Mouse (Mus musculus): ENCODE data around the gene Pgap2.

Pgap2 gene

DNA sequence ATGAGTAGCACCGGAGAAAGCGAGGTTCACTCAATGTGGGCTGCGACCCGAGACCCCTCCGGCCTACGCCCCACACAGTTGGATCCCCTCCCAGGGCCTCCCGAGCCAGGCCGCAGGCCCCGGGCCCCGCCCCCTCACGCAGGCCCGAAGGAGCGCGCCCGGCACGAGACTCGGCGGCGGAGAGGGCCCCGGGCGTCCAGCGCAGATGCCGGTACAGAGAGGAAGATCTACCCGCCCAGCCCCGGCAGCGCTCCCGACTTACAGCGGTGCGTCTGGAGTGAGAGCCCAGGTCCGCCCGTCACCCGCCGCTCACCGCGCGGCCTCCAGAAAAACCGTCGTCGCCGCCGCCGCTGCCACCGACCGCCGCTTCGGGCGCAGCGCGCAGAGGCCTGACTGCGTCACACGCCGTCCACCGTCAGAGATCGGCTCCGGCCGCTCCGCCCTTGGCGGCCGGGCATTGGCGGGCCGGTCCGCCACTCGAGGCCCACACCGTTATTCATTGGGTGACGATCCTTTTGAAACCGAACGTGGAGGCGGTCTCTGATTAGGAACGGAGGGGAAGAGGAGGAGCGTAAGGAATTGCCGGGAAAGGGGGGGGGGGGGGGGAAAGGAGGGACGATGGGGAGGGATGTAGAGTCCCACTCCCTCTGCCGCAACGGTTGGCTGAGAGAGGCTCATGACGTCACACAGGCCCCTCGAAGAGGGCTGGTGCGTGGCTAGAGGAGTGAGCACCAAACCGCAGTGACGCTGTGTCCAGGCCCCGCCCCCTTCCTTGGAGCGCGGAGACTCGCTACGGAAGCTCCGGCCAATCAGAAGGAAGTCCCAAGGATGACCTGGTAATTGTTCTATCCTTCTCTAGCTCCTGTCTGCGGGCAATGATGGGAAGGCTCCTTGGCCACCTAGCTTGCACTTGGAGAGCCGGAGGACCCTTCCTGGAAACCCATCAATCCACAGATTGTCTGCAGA, at the start of gene Pgap2, which contains the start of gene Nup98:
Pgap2 (plus strand) TSS at position 453 of the 966 bp plus-strand sequence.
Nup98 (minus strand) TSS at position 421 of the 966 bp plus-strand sequence.
- DNase-seq (ENCODE audit: low read depth in 2 of 2, low spot score in 2 of 2): peak; percentile 98 to 99

DNA sequence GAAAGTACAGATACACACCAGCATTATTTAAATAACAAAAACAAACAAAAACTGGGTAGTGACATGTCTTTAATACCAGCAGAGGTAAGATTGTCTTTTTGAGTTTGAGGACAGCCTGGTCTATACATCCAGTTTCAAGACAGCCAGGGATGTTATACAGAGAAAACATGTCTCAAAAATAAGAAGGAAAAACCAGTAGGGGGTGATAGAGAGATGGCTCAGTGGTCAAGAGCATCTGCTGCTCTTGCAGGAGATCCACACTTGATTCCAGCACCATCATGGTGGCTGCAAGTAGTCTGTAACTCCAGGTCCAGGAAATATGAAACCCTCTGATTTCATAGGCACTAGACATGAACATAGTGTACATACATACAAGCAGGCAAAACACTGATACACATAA, 39.7 kb upstream of the Pgap2 start:
- DNase-seq (ENCODE audit: low read depth in 2 of 2, low spot score in 2 of 2): peak in 1 of 2 experiments; percentile 7

DNA sequence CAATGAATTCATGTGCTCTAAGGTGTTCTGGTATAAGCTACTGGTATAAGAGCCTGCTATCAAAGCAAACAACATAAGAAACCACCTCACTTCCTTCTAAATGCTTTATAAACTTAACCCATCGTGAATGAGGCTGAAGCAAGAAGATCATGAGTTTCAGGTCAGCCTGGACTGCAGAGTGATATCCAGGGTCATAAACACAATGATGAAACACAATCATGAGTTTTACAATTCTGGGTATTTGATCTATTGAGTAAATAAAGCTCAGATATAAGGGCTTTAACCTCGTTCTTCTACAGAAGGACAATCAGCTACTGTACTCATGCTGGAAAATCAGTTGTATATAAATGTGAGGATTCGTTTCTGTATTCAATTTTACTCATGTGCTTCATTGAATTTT, 26.2 kb upstream of the Pgap2 start:
- no peak for DNase-seq (ENCODE audit: low read depth in 2 of 2, low spot score in 2 of 2)

DNA sequence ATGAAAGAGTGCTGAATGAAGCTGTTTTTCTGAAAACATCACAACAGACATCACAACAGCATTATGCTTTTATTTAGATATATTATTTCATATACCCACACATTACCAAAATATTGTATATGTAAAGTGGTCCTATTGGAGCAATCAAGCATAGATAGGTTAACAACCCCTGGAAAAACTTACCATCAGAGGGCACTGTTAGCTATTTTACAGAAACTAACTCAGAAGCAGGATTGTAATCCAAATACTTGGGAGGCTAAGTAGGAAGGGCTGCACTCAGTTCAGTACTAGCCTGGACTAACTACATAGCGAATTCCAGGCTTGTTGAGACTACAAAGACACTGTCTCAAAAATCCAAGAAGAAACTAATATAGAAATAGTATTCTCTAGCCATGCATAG, 17.7 kb upstream of the Pgap2 start:
- no peak for DNase-seq (ENCODE audit: low read depth in 2 of 2, low spot score in 2 of 2)

DNA sequence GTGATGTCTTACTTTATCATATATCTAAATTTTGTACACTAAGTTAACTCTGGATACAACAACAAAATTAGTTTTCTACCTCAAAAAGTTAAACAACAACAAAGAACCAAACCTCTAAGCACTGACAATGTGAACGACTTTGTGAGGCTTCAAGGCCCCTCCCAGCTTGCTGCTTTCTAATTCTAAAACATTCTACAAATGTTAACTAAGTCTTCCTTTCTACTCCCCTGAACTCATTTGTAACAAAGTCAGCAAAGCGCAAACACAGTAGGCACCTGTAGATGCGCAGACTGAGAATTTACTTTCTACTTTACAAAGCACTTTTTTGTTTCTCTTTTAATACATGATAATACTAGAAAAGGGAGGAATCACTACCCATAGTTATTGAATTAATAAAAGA, 9.4 kb upstream of the Pgap2 start:
- DNase-seq (ENCODE audit: low read depth in 2 of 2, low spot score in 2 of 2): no peak

DNA sequence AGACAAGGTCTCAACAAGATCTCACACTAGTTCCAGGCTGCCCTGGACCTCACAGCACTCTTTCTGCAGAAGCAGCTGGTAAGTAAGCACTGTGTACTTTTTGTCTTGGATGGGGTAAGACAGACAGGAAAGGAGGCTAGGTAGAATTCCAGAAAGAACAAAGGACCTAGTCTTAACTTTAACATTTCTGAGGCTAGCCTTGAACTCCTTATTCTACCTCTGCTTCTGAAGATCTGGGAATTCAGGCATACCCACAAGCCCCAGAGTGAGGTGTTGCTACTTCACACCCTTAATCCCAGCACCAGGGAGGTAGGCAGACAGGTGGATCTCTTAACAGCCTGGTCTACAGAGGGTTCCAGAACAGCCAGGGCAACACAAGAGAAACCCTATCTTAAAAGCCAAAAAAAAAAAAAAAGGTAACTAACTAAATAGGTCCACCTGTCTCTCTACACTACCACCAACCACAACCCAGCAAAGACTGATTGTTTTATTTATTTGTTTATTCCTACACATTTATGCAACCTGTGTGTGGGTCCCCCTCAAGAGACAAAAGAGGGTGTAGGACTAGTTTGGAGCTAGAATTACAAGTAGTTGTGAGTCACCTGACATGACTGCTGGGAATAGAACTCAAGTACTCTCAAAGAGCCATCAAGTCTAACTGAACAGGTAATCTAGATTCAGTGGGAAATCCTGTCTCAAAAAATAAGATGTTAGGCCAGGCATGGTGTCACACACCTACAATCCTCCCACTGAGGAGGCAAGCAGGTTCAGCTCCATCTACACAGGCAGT, 8.8 kb upstream of the Pgap2 start:
- no peak for DNase-seq (ENCODE audit: low read depth in 2 of 2, low spot score in 2 of 2)

DNA sequence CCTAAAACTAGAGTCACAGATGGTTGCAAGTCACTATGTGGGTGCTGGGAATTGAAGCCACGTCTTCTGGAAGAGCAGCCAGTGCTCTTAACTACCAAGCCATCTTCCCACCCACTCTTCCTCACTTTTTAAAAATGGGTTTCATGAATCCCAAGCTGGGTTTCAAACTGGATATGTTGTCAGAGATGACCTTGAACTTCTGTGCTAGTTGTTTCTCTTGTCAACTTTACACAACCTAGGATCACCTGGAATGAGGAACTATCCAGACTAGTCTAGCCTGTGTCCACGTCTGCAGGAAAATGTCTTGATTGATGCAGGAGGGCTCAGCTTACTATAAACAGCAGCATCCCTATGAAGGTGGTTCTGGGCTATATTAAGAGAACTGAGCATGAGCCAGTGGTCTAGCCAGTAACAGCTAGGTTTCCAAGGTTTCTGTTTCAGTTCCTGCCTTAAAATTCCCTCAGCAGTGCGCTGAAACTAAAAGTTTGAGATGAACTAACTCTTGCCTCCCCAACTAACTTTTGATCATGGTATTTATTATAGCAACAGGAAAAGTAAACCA, 5.6 kb upstream of the Pgap2 start:
- no peak for DNase-seq (ENCODE audit: low read depth in 2 of 2, low spot score in 2 of 2)

DNA sequence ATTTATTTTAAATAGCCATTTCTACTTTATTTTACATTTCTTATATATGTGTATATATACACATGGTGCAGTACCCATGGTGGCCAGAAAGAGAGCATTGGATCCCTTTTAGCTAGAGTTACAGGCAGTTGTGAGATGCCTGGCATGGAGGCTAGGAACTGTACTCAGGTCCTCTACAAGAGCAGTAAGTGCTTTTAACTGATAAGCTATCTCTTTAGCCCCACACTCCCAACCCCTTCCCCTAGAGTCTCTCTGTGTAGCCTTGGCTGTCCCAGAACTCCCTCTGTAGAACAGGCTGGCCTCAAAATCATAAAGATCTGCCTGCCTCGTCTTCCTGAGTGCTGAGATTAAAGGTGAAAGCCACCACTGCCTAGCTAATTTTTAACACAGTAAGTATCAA, 4.4 kb upstream of the Pgap2 start:
- DNase-seq (ENCODE audit: low read depth in 2 of 2, low spot score in 2 of 2): no peak

DNA sequence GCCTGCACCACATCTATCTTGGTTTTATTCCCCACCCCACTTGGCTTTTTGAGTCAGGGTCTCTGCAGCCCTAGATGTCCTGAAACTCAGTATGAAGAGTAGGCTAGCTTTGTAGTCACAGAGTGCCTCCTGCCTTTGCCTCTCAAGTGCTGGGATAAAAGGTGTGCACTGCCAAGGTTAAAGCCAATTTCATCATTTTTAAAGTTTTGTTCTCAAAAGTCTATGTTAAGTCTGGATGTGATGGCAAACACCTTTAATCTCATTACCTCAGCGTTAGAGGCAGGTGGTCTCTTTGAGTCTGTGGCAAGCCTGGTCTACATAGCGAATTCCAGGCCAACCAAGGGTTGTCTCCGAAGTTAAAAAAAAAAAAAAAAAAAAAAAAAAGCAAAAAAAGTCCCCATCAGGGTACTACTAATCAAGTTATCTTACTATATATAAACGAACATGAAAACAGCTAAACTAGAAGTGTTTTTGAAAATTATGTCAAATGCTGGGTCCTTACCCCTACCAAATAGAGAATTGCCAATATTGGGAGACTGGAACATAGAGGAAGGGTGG, 1.1 kb upstream of the Pgap2 start:
- DNase-seq (ENCODE audit: low read depth in 2 of 2, low spot score in 2 of 2): no peak

DNA sequence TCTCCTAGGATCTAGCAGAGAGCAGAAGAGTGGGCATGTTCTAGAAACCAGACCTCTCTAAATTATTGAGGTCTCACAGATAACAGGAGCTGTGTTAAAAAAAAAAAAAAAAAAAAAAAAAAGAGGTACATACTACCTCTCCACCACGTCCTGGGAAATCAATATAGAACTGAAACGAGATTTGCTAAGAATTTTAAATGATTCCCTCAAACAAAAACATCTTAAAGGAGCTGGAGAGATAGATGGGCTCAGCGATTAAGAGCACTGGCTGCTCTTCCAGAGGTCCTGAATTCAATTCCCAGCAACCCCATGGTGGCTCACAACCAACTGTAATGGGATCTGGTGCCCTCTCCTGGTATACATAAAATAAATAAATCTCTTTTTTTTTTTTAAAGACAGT, 1.1 kb downstream of the Pgap2 start:
- no peak for DNase-seq (ENCODE audit: low read depth in 2 of 2, low spot score in 2 of 2)

DNA sequence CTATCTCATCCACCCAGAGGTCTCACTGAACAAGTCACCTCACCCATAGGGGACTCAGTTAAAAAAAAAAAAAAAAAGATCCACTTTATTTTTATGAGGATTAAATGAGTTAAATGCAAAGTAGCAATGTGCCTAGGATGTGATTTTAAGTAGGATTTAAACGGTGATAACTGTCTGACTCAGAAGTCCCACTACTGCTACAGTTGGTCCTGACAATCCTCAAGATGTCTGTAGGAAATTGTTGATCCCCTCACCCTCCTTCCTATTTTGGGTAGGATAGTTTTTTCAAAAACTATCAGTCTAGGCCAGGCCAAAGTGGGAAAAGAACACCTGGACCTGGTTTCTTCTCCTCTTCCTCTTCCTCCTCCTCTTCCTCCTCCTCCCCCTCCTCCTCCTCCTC, 11.9 kb downstream of the Pgap2 start:
- no peak for DNase-seq (ENCODE audit: low read depth in 2 of 2, low spot score in 2 of 2)

DNA sequence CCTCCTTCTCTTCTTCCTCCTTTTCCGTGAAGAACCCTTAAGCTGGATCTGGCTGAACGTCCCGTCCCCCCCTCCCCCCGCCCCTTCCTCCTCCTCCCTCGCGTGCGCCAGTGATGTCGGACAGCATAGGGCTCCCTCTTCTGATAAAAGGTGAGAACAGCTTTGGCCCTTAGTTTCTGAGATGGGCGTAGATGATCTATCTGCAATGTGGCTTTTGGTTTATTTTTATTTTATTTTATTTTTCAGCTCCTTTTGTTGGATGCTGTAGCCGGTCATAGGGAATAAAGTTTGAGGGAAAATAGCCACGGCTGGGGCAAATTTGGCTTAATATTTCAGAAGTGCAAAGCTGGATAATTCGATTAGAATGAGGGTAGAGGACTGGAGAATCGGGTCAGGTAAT, 12.3 kb downstream of the Pgap2 start:
- DNase-seq (ENCODE audit: low read depth in 2 of 2, low spot score in 2 of 2): peak in 1 of 2 experiments; percentile 28

DNA sequence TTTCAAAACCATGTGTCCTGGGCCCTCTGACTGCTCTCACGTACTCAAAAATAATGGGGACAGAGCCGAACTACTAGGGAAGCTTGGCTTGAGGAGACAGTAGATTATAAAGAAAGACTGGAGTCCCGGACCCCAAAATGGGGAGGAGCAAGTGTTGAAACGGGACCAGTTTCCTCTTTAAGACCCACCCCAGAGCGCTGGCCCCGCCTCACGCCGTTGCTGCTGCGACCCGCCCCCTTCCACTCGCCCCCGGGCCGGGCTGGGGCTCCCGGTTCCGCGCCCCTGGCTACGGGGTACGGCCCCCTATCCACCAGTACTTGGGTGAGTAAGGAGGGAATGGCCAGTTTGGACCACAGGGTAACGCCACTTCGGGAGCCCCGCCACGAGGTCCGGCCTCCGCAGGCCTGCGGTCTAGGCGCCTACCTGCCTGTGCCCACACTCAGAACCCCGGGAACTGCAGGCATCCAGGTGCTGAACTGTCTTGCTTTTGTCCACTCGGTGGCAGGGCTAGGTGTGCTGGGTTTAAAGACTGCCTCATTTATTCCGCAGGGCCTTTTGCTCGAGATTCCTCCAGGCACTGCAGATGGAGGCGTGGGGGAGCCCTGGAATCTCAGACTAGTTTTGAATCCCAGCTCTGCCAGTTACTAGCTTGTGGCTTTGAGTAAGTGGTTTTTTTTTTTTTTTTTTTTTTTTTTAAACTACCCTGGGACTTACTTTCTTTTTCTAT, 13.0 kb downstream of the Pgap2 start:
- DNase-seq (ENCODE audit: low read depth in 2 of 2, low spot score in 2 of 2): peak; percentile 34 to 50

DNA sequence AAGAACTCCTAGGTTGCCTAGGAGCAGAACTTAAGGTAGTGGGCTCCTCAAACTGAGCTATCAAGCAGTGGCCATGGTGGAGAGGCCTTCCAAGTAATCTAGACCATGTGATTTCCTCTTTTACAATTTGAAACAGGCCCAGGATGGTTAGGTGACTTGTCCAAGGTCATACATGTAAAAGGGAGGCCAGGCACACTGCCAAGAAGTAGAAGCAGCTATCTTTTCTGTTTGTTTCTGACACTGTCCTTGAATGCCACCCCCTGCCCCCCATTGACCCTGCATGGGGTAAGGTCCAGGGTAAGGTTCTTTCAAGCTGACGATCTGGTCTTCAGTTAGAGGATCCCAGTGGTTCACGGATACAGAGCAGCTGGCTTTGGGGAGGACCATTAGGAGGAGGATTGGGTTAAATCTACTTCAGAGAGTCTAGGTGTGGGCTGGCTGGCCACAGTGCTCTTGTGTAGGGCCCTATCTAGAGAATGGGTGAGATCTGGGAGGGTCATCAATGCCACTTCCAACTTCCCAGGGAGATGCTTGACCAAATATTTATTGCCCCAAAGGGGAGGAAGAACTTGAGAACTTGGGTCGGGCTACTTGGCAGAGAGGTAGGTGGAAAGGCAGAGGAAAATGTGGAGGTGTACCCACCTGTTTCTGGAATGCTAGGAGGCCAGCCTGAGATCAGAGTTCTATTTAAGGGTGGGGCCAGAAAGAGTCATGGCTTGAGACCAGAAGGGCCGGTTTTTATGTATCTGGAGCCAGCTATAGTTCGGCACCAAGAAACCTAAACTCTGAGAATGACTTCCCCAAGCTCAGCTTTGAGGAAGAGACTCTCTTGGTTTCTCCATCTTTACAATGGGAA, 14.1 kb downstream of the Pgap2 start:
- DNase-seq (ENCODE audit: low read depth in 2 of 2, low spot score in 2 of 2): no peak

DNA sequence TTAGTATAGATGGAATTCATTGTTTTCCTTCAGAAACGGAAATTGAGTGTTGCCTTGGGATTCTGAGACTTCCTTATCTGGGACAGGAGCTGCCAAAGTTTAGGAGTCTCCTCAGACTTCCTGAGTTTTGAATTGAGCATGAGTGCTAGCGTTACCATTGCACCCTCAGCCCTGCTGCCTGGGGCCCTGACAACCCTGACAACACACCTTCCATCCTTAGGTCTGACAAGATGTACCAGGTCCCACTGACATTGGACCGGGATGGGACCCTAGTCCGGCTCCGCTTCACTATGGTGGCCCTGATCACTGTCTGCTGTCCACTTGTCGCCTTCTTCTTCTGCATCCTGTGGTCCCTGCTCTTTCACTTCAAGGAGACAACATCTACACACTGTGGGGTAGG, 16.0 kb downstream of the Pgap2 start:
- DNase-seq (ENCODE audit: low read depth in 2 of 2, low spot score in 2 of 2): no peak

DNA sequence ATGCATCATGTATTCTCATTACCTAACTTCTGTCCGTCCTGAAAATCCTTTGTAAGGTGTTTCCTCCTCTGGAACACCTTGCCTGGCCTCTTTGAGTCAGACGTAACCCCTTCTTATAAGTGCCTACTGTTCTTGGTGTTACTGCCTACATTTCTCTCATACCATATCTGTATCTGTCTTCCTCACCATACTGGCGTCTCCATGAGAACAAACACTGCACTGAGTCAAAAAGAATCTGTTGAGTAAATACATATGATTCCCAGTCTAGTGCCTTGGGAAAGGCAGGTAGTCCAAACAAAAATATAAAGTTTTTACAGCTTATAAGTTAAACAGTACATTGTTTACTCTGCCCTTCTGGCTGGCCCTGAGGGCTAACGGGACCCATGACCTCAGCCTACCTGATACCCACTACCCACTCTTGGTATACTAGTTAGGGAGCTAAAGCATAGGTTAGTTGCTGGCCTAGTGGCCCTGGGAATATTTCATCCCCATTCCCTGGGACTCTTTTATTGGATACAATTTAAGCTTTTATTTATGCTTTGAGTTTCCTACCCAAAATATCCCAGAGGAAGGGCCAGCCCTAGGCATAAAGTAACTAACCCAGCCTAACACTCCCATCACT, 18.2 kb downstream of the Pgap2 start:
- DNase-seq (ENCODE audit: low read depth in 2 of 2, low spot score in 2 of 2): no peak

DNA sequence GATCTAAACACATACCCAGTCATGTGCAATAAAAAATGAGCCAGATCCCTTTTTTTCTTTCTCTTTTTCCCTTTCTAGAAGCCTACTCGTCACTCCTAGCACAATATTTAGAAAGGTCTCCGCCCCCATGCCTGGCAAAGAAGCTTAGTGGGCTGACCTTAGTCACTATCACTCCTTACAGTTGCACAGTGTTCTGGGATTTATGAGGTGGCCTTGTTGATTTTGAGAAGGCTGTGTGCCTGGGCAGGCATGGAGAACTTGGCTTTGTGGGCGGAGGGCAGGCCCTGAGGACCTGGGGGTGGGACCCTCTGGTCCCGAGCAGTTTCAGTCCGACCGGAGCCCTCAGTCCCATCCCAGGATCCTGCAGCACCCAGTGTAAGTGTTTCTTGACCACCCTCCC, 19.8 kb downstream of the Pgap2 start:
- no peak for DNase-seq (ENCODE audit: low read depth in 2 of 2, low spot score in 2 of 2)

DNA sequence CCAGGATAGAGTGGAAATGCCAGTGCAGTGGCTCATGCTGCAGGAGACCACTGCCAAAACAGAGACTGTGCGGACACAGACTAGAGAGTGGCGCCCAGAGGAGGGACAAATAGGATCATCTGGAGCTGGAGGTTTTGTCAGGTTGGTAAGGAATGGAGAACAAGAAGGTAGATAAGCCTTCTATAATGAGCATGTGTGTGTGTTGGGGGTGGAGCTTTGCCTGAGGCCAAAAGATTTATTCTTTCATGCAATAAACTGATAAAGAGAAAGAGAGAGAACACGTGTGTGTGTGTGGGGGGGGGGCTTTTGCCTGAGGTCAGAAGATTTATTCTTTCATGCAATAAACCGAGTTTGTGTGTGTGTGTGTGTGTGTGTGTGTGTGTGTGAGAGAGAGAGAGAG, 23.1 kb downstream of the Pgap2 start:
- no peak for DNase-seq (ENCODE audit: low read depth in 2 of 2, low spot score in 2 of 2)

DNA sequence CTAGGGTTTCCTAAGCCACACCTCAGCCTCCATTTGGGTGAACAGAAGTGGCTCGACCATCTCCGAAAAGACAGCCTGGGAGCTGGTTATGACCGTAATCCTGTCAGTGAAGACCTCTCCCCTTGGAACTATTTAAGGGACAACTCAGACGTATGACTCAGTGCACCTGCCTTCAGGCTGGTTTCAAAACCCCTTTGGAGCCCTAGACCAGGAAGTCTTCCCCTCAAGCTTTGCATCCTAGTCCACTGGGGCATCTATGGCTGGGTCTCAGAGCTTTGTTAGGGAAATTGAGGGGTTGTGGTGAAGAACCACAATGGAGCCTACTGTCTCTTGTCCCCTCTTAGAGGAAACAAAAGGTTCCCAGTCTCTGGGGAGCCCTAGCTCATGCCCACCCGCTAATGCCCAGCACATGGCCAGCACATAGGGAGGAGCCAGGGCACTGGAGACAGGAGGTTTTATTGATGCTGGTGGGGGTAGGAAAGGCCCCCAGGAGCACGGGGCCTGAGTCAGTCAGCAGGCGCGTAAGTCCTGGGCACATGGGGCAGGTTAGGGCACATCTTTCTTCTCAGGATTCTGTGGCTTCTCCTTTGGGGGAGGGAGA, 28.8 kb downstream of the Pgap2 start:
- DNase-seq (ENCODE audit: low read depth in 2 of 2, low spot score in 2 of 2): no peak
